Mouse (Mus musculus) layer of hippocampus, adult 2 months (tissue): ENCODE measurements around the gene Git2. TPM values are rescaled to one million over a fixed set of nuclear protein-coding genes. Genes with fewer than 3 reads are reported as not detected.
A peak's percentile ranks its signal among the peaks of the same experiment; 100 is the strongest.

Experiments
- DNase-seq, 2 experiments: peaks; one replicate each; pipeline ENCODE4 v3.0.0; 2022; ENCODE audit warnings: low spot score in 2 of 2
- H3K27ac ChIP-seq: fragments of 200-600 bp; 2 replicates; pipeline ENCODE4 v1.8.1; 2022
- H3K4me3 ChIP-seq: fragments of 200-600 bp; 2 replicates; pipeline ENCODE4 v1.8.1; 2022; ENCODE audit warnings: mild to moderate bottlenecking
- CTCF ChIP-seq: fragments of 200-600 bp; conservative IDR thresholded peaks from 2 replicates; pipeline ENCODE4 v1.8.1; 2022; ENCODE audit warnings: antibody characterized with exemption, mild to moderate bottlenecking, moderate library complexity
- microRNA-seq, 2 experiments: library from miRNA; unstranded; fragments of <30 nt; microRNA quantifications; one replicate each; pipeline ENCODE4 v1.2.0; 2021
- total RNA-seq, 2 experiments: library from RNA; stranded (reverse); gene quantifications; 2 replicates each; pipeline ENCODE4 v1.2.3; 2021

The Git2 gene
- total RNA-seq, 2 experiments from 2014 or later = 45.7 to 47.5 TPM

DNA sequence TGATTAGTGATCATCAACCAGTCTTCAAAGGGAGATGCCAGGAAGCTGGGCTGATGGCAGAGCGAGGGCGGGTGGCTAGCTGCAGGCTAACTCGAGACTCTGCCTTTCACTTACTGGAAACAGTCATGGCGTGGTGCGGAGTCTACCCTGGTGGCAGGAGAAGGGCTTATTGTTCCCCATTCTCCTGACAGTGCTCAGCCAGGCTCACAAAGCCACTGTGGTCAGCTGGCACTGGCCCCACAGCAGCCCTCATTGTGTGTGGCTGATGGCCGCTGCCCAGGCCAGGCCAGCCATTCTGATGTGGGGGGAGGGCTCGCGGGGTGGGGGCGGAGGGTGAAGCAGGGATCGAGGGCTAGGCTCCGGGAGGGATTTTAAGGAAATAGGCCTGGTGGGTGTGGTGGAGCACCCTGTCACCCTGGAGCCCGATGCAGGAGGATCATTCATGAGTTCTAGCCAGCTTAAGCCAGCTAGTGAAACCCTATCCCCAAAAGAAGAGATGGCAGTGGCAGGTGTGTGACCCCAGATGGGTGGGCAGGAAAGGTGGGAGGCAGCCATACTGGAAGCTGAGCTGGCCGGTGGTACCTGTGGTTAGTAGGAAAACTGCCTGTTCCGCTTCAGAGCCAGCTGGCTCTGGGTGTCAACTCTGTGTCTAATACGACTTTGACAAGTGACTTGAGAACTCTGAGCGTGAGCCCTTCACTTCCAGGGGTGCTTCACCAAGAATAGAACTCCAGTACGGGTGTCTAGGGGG is 95.3 kb downstream of the Git2 start:
- peak; percentile 14; the same call in 1 of the 2 replicates for TF ChIP-seq CTCF
- no peak overlapping the region for H3K4me3 ChIP-seq
- peak in 1 of 2 experiments; percentile 44 for DNase-seq
- H3K27ac ChIP-seq = peak overlapping the region; percentile 65

Small RNA genes within 50 kb of the gene (microRNA-seq; reads per million reads assigned to microRNA genes)
- 0 to 0.55 reads per million in 2 experiments for gene Mir7028

Other genes starting within 250 kb of the Git2 start
- 1 to 10 TPM; 3.5 to 4.1 TPM for gene Fam222a, start 207.5 kb downstream of the Git2 start, total RNA-seq
- 1 to 10 TPM; 2.0 to 2.3 TPM for gene Trpv4, start 117.1 kb downstream of the Git2 start, total RNA-seq
- 10 to 100 TPM; 23.6 to 27.3 TPM for gene Gltp, start 84.5 kb downstream of the Git2 start, total RNA-seq
- gene Tchp, start 67.8 kb downstream of the Git2 start, total RNA-seq = 10 to 100 TPM; 12.7 to 19.3 TPM
- 10 to 100 TPM; 39.6 to 48.8 TPM for gene Ankrd13a, start 840 bp downstream of the Git2 start, total RNA-seq
- gene 1500011B03Rik, start 48.0 kb upstream of the Git2 start, total RNA-seq = 100 to 1,000 TPM; 136 to 154 TPM
- not detected for gene 4930519G04Rik, start 78.1 kb upstream of the Git2 start, total RNA-seq
- gene Gm9936, start 83.2 kb upstream of the Git2 start, total RNA-seq = under 1 TPM; 0.51 to 0.59 TPM
- gene Oasl2, start 121.4 kb upstream of the Git2 start, total RNA-seq = 1 to 10 TPM; 2.2 to 2.9 TPM
- not detected for gene Oasl1, start 147.7 kb upstream of the Git2 start, total RNA-seq
- gene 2210016L21Rik, start 166.6 kb upstream of the Git2 start, total RNA-seq = 100 to 1,000 TPM; 184 to 196 TPM
- gene Hnf1a, start 195.6 kb upstream of the Git2 start, total RNA-seq = not detected
- gene Sppl3, start 235.6 kb upstream of the Git2 start, total RNA-seq = 10 to 100 TPM; 75.2 to 76.2 TPM